Mouse (Mus musculus) kidney, adult 2 months (tissue): ENCODE results near the gene Fibin. TPM values are rescaled to one million over a fixed set of nuclear protein-coding genes. Genes with fewer than 3 reads are reported as not detected.

Experiments used
- DNase-seq: peaks from one replicate; pipeline ENCODE4 v3.0.0; 2021
- H3K27ac ChIP-seq: fragments of 200-500 bp; 2 replicates; pipeline ENCODE4 v1.5.1; 2012; ENCODE audit warnings: low read depth, low read length, control low read depth, inconsistent platforms; ENCODE audit not compliant: insufficient read depth
- H3K27me3 ChIP-seq: fragments of 200-500 bp; replicated peaks from 2 replicates; pipeline ENCODE4 v1.6.1; 2012; ENCODE audit warnings: mild to moderate bottlenecking, moderate library complexity, low read length, inconsistent platforms; ENCODE audit not compliant: control insufficient read depth, insufficient read depth
- H3K36me3 ChIP-seq: fragments of 200-500 bp; 2 replicates; pipeline ENCODE4 v1.6.1; 2012; ENCODE audit warnings: mild to moderate bottlenecking, moderate library complexity, low read length, inconsistent platforms; ENCODE audit not compliant: control insufficient read depth, insufficient read depth
- H3K4me1 ChIP-seq: fragments of 200-500 bp; 2 replicates; pipeline ENCODE4 v1.6.1; 2011; ENCODE audit warnings: low read length; ENCODE audit not compliant: control insufficient read depth, insufficient read depth
- H3K4me3 ChIP-seq: fragments of 200-500 bp; 2 replicates; pipeline ENCODE4 v1.5.1; 2011; ENCODE audit warnings: mild to moderate bottlenecking, low read depth, low read length, control low read depth; ENCODE audit not compliant: insufficient read depth
- CTCF ChIP-seq: fragments of 200-500 bp; conservative IDR thresholded peaks from 2 replicates; pipeline ENCODE4 v1.5.1; 2011; ENCODE audit warnings: low read depth, mild to moderate bottlenecking, control low read depth, low read length, moderate library complexity, mixed read lengths; ENCODE audit not compliant: insufficient read depth, insufficient read length
- POLR2A ChIP-seq: fragments of 200-500 bp; IDR thresholded peaks from one replicate; pipeline ENCODE4 v1.6.1; 2011; ENCODE audit warnings: low read depth, low read length, control low read depth
- WGBS: fragments of 180-500 bp; shearing (Covaris S2); methylation state at CpG from one replicate; pipeline ENCODE4 v1.1.7; 2018; 5-methylcytosine and 5-hydroxymethylcytosine counted together
- polyA plus RNA-seq: library from polyadenylated mRNA; depleted of rRNA; stranded (reverse); fragments of >200 nt; gene quantifications from 2 replicates; pipeline ENCODE4 v1.2.3, GENCODE M21; 2012

Gene Fibin
- polyA plus RNA-seq, 1 experiment: 2.2 TPM

GRCm38 (mm10) chr2:110351406-110351805 lies 11.6 kb downstream of the Fibin start:
- DNase-seq: no peak
- TF ChIP-seq POLR2A (no peak), CTCF (no peak)
- no peak overlapping the region for H3K27ac ChIP-seq
- peaks cover 3% of the 10 kb centered on the region for H3K4me1 ChIP-seq
- H3K36me3 ChIP-seq: no peaks in the 10 kb centered on the region
- H3K27me3 ChIP-seq: no peaks in the 10 kb centered on the region; the same call in 1 of the 2 replicates
- H3K4me3 ChIP-seq: no peak overlapping the region
- 45% methylated on average over 1 of the region's 1 CpGs for WGBS

- Histone ChIP-seq H3K4me3 (no peak overlapping the region), H3K4me1 (no peaks in the 10 kb centered on the region), H3K27me3 (no peaks in the 10 kb centered on the region), H3K36me3 (no peaks in the 10 kb centered on the region), H3K27ac (no peak overlapping the region)
- TF ChIP-seq POLR2A (no peak), CTCF (no peak)
- no peak for DNase-seq
These were observed 34.0 kb downstream of the Fibin start for GRCm38 (mm10) chr2:110328953-110329352.

- DNase-seq: no peak
- TF ChIP-seq POLR2A (no peak), CTCF (no peak)
- Histone ChIP-seq H3K27me3 (no peaks in the 10 kb centered on the region), H3K36me3 (no peaks in the 10 kb centered on the region), H3K4me1 (peaks cover 4% of the 10 kb centered on the region; the same call in 1 of the 2 replicates), H3K4me3 (no peak overlapping the region), H3K27ac (no peak overlapping the region)
- WGBS: 71% methylated on average over 4 of the region's 4 CpGs
These were observed 43.0 kb downstream of the Fibin start for GRCm38 (mm10) chr2:110319949-110320348.

GRCm38 (mm10) chr2:110319266-110319665 lies 43.7 kb downstream of the Fibin start:
- H3K4me3 ChIP-seq: no peak overlapping the region

GRCm38 (mm10) chr2:110318719-110319118 lies 44.3 kb downstream of the Fibin start:
- Histone ChIP-seq H3K36me3 (no peaks in the 10 kb centered on the region), H3K27ac (no peak overlapping the region), H3K4me1 (peaks cover 4% of the 10 kb centered on the region; the same call in 1 of the 2 replicates), H3K4me3 (no peak overlapping the region), H3K27me3 (no peaks in the 10 kb centered on the region)
- 70% methylated on average over 1 of the region's 1 CpGs for WGBS
- DNase-seq: peak; percentile 16
- TF ChIP-seq POLR2A (no peak), CTCF (no peak)

More at GRCm38 (mm10) chr2:110319266-110319665, 43.7 kb downstream of the Fibin start:
- TF ChIP-seq CTCF (no peak), POLR2A (no peak)
- no peak overlapping the region for H3K27ac ChIP-seq
- WGBS: 59% methylated on average over 1 of the region's 1 CpGs
- no peak for DNase-seq
- H3K27me3 ChIP-seq: no peaks in the 10 kb centered on the region
- H3K36me3 ChIP-seq: no peaks in the 10 kb centered on the region
- H3K4me1 ChIP-seq: peaks cover 4% of the 10 kb centered on the region; the same call in 1 of the 2 replicates

GRCm38 (mm10) chr2:110316116-110316883 lies 46.7 kb downstream of the Fibin start:
- TF ChIP-seq POLR2A (no peak), CTCF (no peak)
- DNase-seq: no peak
- 34% methylated on average over 3 of the region's 3 CpGs for WGBS
- H3K4me1 ChIP-seq: peaks cover 4% of the 10 kb centered on the region; the same call in 1 of the 2 replicates
- no peak overlapping the region for H3K4me3 ChIP-seq
- no peak overlapping the region for H3K27ac ChIP-seq
- H3K27me3 ChIP-seq: no peaks in the 10 kb centered on the region
- no peaks in the 10 kb centered on the region for H3K36me3 ChIP-seq

- TF ChIP-seq CTCF (no peak), POLR2A (no peak)
- Histone ChIP-seq H3K4me3 (no peak within 1 kb of the TSS), H3K36me3 (no peaks in the 10 kb centered on the region), H3K27ac (no peak within 1 kb of the TSS), H3K27me3 (no peaks in the 10 kb centered on the region), H3K4me1 (peaks cover 4% of the 10 kb centered on the region; the same call in 1 of the 2 replicates)
- 65% methylated on average over 6 of the region's 6 CpGs for WGBS
- peak; percentile 14 for DNase-seq
These were observed 48.4 kb downstream of the Fibin start, which contains the start of gene Bbox1 for GRCm38 (mm10) chr2:110314509-110315155. TSS of gene Bbox1 (minus strand) at chr2:110314560.
